Comparison of ENCODE assay signal across 8 mouse cellular contexts in the genomic region with DNA sequence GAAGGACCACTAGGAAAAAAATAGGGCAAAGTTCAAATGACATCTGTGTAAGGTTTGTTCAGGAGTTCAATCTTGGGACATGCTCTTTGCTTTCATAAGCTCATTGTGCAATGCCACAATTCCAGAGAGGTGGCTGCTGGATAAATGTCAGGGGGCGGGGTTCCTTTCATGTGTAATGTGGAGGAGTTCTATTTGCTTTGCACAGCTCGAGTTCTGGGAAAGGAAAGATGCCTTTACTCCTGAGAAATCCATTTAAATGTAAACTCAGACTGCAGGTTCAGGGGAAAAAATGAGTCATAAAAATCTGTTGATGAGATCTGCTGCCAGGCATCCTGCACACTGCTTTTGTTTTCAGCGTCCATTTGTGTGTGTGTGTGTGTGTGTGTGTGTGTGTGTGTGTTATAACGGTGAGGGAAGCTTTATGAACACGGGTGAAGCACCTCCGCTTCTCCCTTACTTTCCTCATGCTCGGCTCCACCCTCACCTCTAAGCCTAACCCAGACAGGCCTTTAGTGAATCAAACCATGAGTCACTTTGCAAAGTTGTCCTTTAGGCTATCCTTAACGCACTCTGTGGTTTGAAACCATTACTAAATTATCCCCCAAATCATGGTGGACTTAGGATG.
DNase-seq lines count a peak whose midpoint lies in the region.

No protein-coding gene starts in this region.

- H3K36me3 ChIP-seq in hindbrain, embryonic 10.5 days: no peaks in the 10 kb centered on the region

- intact Hi-C loops in heart, postnatal 10 days (cut with DNase I): no loop called here

- peak; percentile 10 to 20 for DNase-seq in heart, postnatal 10 days
- no peak for DNase-seq in heart, adult 8-10 months (ENCODE audit: low spot score)
- DNase-seq in 3134 (ENCODE audit: extremely low read depth, insufficient read length, low spot score) (peak; percentile 27), ZHBTc4 (ENCODE audit: low read depth, low spot score) (peak; percentile 13)
- DNase-seq in lung, adult 18-20 months: peak; percentile 66 to 84
- DNase-seq in B cell, adult 2 months: no peak
- DNase-seq in urinary bladder, postnatal 4 days (ENCODE audit: low spot score in 2 of 2): no peak
- no peak for DNase-seq in hindbrain, embryonic 10.5 days (ENCODE audit: low spot score)

- no peaks in the 10 kb centered on the region for H3K4me1 ChIP-seq in hindbrain, embryonic 10.5 days (replicated peaks)

- no peak overlapping the region for H3K27ac ChIP-seq in hindbrain, embryonic 10.5 days

- WGBS in hindbrain, embryonic 10.5 days: 77% methylated on average over 8 of the region's 8 CpGs

- H3K27me3 ChIP-seq in hindbrain, embryonic 10.5 days (ENCODE audit: insufficient read depth, poor library complexity, severe bottlenecking): peaks cover 41% of the 10 kb centered on the region

- H3K4me3 ChIP-seq in hindbrain, embryonic 10.5 days: no peak overlapping the region

- no peaks in the 10 kb centered on the region for H3K9me3 ChIP-seq in hindbrain, embryonic 10.5 days

Comparison
In these comparisons a context has a peak if more than half of its experiments do, and no peak if none do; other contexts are left out.
1. DNase-seq: peak in heart, postnatal 10 days (2 of 2), 3134 (single experiment), ZHBTc4 (single experiment) and lung, adult 18-20 months (2 of 2); none in heart, adult 8-10 months (single experiment), B cell, adult 2 months (0 of 2), urinary bladder, postnatal 4 days (0 of 2) and hindbrain, embryonic 10.5 days (single experiment).